Mouse (Mus musculus): ENCODE measurements around the gene Ndufb6.

DNA sequence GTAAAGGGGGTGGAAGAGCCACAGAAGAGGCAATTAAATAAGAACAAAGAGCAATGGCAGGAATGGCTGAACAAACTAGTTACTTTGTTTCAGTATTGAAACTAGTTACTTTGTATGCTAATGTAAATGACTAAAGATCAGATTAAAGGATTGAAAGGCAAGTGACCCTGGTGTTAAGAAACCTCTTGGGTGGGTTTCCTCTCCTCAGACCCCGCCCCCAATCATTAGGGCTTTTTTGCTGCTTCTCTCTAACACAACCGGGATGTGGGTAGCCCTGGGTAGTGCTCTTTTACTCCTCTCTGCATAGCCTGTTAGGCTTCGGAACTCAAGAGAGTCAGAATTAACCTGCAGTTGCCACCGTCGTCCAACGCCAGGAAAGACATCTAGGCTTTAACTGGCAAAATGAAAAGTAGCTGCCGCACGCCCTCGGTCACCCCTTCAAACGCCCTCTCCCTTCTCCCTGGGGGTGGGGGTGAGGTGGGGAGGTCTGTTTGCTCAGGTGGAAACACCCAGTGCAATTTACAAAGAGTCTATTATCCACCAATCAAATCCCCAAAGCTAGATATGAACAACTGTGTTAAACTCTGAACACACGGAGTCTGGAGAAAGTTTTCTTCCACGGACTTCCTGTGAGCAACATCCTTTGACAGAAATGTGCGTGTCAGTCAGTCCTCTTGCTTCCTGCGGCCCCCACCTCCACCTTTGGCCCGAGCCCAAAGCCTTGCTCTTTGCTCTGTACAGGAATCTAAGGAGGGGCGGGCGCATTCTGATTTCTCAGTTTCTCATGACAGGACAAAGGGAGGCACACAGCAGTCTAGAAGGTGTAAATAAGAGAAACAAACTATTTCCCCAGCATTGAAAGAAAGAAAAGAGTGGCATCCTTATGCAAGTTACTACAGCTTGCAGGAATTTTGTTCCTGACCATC lies 40.5 kb downstream of the Ndufb6 start:
- TF ChIP-seq GATA1 (IDR thresholded peaks at IDR 0.05; ENCODE audit: low read length), result no peak
- no peak for TF ChIP-seq TAL1 (IDR thresholded peaks at IDR 0.05; ENCODE audit: low read length)

Measured in erythroblast, embryonic 14.5 days (primary cell).